Mouse (Mus musculus) hindlimb bud, embryonic 11.5 days (tissue): ENCODE measurements at regions not wholly inside any gene's neighbourhood (a gene's known extent, or its start where the extent isn't known, plus 50 kb on each side); places are given as distances from the start of the nearest gene placed in this dataset.
"Not testable (repeated sequence)": the region's sequence is repeated elsewhere in the genome, so short reads cannot be mapped to it uniquely, and the experiment has no call there.

Source experiments
- DNase-seq: peaks from one replicate; pipeline ENCODE4 v3.0.0-alpha.2; 2012; ENCODE audit warnings: low read depth, low spot score; ENCODE audit errors: extremely low spot score

- DNase-seq: no peak
Observed at GRCm38 (mm10) chr9:104399927-104400326, 62.4 kb upstream of the Acpp start.

DNA sequence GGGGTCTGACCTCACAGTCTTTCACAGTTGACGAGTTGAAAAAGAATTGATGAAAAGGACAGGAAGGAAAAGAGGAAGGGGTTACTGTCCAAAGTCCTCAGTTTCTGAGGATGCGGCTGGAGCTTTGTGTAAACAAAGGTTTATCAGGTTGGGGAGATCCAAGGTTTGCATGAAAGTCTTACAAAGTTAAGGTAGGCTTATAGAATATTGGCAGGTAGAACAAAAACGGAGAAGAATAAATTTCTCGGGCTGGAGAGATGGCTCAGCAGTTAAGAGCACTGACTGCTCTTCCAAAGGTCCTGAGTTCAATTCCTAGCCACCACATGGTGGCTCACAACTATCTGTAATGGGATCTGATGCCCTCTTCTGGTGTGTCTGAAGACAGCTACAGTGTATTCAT lies 60.9 kb upstream of the Acpp start:
- not testable (repeated sequence) for DNase-seq

- no peak for DNase-seq
Observed at GRCm38 (mm10) chr9:104387805-104388204, 50.3 kb upstream of the Acpp start.
